Mouse (Mus musculus): ENCODE data around the gene Zc3h14. TPM values are rescaled to one million over a fixed set of nuclear protein-coding genes. Genes with fewer than 3 reads are reported as not detected.

The Zc3h14 gene
- polyA plus RNA-seq, 1 experiment = 161 TPM

DNA sequence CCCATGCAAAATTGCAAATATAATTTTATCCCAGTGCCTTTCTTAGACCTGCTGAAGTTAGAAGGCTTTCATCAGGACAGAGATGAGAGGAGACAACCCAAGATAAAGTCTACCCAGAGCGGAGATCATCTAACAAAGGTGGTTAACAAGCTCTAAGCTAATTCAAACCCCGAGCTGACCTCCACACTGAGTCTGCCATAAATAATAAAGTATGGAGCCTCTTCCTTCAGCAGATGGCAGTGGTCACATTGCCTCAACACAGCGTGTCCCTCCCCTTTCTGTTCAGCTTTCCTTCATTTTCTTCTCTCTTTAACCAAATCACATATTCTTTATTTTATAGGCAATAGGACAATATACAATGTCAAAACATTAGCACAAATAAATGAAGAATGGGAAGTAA, 25.7 kb upstream of the Zc3h14 start:
- Histone ChIP-seq H3K27ac (ENCODE audit: insufficient read depth, low read length) (no peak overlapping the region), H3K4me3 (ENCODE audit: insufficient read depth, low read length) (no peak overlapping the region), H3K4me1 (ENCODE audit: control insufficient read depth, insufficient read depth, low read length) (0 out of 2 replicates have a peak, but pooled peaks cover 2% of the 10 kb centered on the region)
- TF ChIP-seq CTCF (IDR thresholded peaks at IDR 0.05; ENCODE audit: borderline replicate concordance, insufficient read depth, low read length) (no peak), POLR2A (IDR thresholded peaks at IDR 0.05; ENCODE audit: low read depth, low read length) (no peak)

DNA sequence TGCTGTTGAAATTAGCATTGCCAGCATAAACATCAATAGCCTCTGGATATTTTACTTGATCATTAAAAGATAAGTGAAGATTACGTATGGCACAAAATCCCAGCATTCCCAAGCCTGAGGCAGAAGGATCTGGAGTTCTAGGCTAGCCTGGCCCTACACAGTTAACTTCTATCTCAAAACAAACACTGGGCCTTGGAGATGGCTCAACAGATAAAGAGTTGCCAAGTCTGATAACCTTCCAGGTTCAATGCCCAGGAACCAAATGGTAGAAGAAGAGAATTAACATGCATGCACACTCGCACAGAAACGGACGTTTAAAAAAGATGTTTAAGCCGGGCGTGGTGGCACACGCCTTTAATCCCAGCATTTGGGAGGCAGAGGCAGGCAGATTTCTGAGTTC, 22.5 kb upstream of the Zc3h14 start:
- Histone ChIP-seq H3K4me1 (ENCODE audit: control insufficient read depth, insufficient read depth, low read length) (0 out of 2 replicates have a peak, but pooled peaks cover 2% of the 10 kb centered on the region), H3K27ac (ENCODE audit: insufficient read depth, low read length) (no peak overlapping the region), H3K4me3 (ENCODE audit: insufficient read depth, low read length) (no peak overlapping the region)
- TF ChIP-seq POLR2A (IDR thresholded peaks at IDR 0.05; ENCODE audit: low read depth, low read length) (no peak), CTCF (IDR thresholded peaks at IDR 0.05; ENCODE audit: borderline replicate concordance, insufficient read depth, low read length) (no peak)

DNA sequence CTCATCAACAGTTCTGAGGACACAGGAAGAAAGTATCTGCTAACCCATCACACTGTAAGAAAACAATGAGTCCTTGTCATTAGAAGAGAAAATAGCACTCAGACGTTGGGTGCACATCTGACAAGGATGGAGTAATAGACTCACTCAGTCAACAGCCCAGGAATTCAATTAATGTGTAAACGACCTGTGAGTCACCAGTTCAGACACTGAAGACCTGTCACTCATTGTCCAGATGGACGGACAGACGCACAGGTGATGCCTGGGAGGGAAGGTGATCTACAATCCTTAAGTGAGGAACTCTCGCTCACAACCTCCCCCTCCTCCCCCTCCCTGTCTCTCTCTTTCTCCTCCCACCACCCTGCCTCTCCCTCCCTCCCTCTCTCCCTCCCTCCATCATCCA, 21.8 kb upstream of the Zc3h14 start:
- Histone ChIP-seq H3K4me1 (ENCODE audit: control insufficient read depth, insufficient read depth, low read length) (0 out of 2 replicates have a peak, but pooled peaks cover 2% of the 10 kb centered on the region), H3K4me3 (ENCODE audit: insufficient read depth, low read length) (no peak overlapping the region), H3K27ac (ENCODE audit: insufficient read depth, low read length) (no peak overlapping the region)
- no peak for TF ChIP-seq POLR2A (IDR thresholded peaks at IDR 0.05; ENCODE audit: low read depth, low read length)
- no peak for TF ChIP-seq CTCF (IDR thresholded peaks at IDR 0.05; ENCODE audit: borderline replicate concordance, insufficient read depth, low read length)

DNA sequence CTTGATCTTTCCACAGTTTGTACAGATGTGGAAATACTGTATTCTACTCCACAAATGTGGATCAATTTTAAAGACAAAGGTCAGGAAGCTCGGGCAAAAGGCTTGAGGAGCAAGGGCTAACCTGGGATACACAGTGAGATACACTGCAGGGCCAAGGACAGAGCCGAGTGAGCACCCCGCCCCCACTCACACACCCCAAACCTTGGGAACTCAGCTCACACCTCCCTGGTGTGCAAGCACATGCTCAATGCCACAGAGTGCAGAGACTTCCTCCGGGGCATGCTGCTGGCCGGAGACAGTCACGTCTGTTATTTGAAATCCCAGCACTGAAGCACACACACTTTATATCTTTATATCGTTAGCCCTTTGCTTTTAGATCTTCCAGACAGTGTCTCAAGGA, 20.7 kb upstream of the Zc3h14 start:
- 0 out of 2 replicates have a peak, but pooled peaks cover 2% of the 10 kb centered on the region for H3K4me1 ChIP-seq (ENCODE audit: control insufficient read depth, insufficient read depth, low read length)
- TF ChIP-seq POLR2A (IDR thresholded peaks at IDR 0.05; ENCODE audit: low read depth, low read length) (no peak), CTCF (IDR thresholded peaks at IDR 0.05; ENCODE audit: borderline replicate concordance, insufficient read depth, low read length) (no peak)
- H3K27ac ChIP-seq (ENCODE audit: insufficient read depth, low read length) = no peak overlapping the region
- H3K4me3 ChIP-seq (ENCODE audit: insufficient read depth, low read length) = no peak overlapping the region

DNA sequence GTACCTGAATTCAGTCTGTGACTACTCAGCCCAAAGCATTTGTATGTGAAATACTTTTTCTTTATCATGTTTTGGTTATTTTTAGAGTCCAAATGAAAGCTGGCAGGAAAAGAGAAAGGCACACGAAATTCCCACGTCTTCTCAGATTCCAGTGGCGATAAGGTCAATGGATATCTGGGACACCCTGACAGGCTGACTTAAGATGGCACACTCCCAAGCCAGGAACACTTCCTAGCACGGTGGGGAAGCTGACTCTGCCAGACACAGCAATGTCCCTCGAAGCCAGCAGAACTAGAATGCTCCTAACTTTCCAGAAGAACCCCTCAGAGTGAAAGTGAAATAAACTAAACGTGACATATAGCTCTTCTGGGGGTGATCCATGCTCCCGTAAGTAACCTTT, 19.6 kb upstream of the Zc3h14 start:
- TF ChIP-seq POLR2A (IDR thresholded peaks at IDR 0.05; ENCODE audit: low read depth, low read length) (no peak), CTCF (IDR thresholded peaks at IDR 0.05; ENCODE audit: borderline replicate concordance, insufficient read depth, low read length) (no peak)
- H3K4me3 ChIP-seq (ENCODE audit: insufficient read depth, low read length) = no peak overlapping the region
- H3K27ac ChIP-seq (ENCODE audit: insufficient read depth, low read length) = no peak overlapping the region
- 0 out of 2 replicates have a peak, but pooled peaks cover 2% of the 10 kb centered on the region for H3K4me1 ChIP-seq (ENCODE audit: control insufficient read depth, insufficient read depth, low read length)

DNA sequence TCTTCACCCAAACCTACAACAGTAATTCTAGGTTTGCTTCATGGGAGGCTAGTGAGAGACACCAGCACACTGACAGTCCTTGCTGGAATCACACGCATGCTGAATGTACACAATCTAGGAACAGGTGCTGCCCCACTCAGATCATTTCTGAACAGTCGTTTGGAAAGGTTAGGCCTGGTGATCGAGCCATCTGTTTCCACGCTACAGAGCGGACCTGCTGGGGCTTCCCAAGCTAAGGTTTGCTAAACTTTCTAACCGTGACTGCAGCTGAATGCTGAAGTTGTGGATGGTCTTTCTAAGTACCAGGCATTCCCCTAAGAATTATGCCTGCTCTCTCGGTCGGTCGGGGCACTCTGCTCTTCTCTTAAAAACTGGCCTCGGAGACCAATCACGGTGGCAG, 16.1 kb upstream of the Zc3h14 start:
- Histone ChIP-seq H3K27ac (ENCODE audit: insufficient read depth, low read length) (no peak overlapping the region), H3K4me3 (ENCODE audit: insufficient read depth, low read length) (no peak overlapping the region), H3K4me1 (ENCODE audit: control insufficient read depth, insufficient read depth, low read length) (peaks cover 5% of the 10 kb centered on the region; the same call in 1 of the 2 replicates)
- TF ChIP-seq POLR2A (IDR thresholded peaks at IDR 0.05; ENCODE audit: low read depth, low read length) = no peak
- no peak for TF ChIP-seq CTCF (IDR thresholded peaks at IDR 0.05; ENCODE audit: borderline replicate concordance, insufficient read depth, low read length)

DNA sequence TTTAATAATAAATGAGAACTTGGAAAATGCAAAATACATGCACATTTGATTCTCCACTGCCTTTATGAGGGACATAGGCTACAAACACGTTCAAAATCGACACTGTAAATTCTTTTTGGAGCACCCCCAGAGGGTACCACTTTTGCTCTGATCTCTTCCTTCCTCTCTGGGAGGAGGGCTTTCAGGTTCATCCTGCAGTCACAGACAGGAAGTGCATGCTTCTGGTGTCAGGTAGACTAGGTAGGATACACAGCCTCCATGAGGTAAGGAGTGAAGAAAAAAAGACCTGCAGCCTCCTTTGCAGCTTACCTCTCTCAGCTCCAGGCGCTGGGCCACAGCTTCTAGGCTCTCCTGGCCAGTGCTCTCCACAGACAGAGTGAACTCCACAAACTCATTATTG, 13.6 kb upstream of the Zc3h14 start:
- Histone ChIP-seq H3K27ac (ENCODE audit: insufficient read depth, low read length) (no peak overlapping the region), H3K4me3 (ENCODE audit: insufficient read depth, low read length) (peak overlapping the region; percentile 74; the same call in 1 of the 2 replicates), H3K4me1 (ENCODE audit: control insufficient read depth, insufficient read depth, low read length) (peaks cover 5% of the 10 kb centered on the region; the same call in 1 of the 2 replicates)
- TF ChIP-seq POLR2A (IDR thresholded peaks at IDR 0.05; ENCODE audit: low read depth, low read length) (no peak), CTCF (IDR thresholded peaks at IDR 0.05; ENCODE audit: borderline replicate concordance, insufficient read depth, low read length) (no peak)

DNA sequence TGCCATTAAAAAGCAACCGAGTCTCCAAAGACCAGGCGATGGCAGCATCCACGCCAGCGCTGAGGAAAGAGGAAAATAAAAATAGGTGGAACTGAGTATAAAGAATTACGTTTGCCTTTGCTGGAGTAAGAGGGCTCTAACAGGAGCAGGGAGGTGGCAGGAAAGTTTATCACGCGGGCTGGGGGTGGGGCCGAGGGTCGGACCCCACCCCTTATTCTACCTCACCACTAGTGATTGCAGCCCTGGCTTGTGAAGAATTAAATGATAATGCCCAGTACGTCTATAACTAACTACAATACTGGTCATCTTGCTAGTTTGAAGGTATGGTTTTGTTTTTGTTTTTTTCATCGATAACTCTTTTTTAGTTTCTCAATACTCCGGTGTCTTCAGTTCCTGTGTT, 13.0 kb upstream of the Zc3h14 start:
- TF ChIP-seq POLR2A (IDR thresholded peaks at IDR 0.05; ENCODE audit: low read depth, low read length) (no peak), CTCF (IDR thresholded peaks at IDR 0.05; ENCODE audit: borderline replicate concordance, insufficient read depth, low read length) (no peak)
- H3K4me1 ChIP-seq (ENCODE audit: control insufficient read depth, insufficient read depth, low read length) = peaks cover 5% of the 10 kb centered on the region; the same call in 1 of the 2 replicates
- peak overlapping the region; percentile 74 for H3K4me3 ChIP-seq (ENCODE audit: insufficient read depth, low read length)
- H3K27ac ChIP-seq (ENCODE audit: insufficient read depth, low read length) = peak overlapping the region; percentile 5; the same call in 1 of the 2 replicates

DNA sequence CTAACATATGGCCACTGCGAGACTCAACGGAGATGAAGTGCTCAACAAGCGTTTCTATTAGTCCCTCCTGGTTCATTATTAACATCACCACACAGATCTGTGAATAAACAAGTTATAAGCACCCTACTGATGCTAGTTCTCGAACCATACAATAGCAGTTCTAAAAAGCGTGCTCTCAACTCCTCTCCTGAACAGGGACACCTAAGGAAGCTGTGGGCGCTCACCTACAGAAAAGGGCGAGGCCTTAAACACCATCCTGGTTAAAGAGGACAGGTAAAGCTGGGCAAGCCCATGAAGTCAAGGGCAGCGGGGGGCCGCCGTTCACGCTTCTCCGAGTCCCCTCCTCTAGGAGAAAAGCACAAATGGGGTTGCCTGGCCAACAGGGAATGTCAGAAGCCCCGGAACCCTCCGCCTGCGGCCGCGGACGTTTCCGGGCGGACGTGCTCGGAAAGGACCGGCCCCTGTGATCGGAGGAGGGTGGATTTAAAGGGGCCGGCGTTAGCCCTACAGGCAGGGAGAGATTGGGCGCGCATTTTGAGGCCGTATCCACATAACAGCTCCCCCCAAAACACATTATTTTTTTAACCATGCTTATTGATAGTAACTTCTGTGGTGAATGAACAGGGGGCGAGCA, 12.4 kb upstream of the Zc3h14 start:
- peak overlapping the region; percentile 30; the same call in 1 of the 2 replicates for H3K27ac ChIP-seq (ENCODE audit: insufficient read depth, low read length)
- peaks cover 5% of the 10 kb centered on the region; the same call in 1 of the 2 replicates for H3K4me1 ChIP-seq (ENCODE audit: control insufficient read depth, insufficient read depth, low read length)
- peak overlapping the region; percentile 74 for H3K4me3 ChIP-seq (ENCODE audit: insufficient read depth, low read length)
- peak; percentile 10; the same call in 1 of the 2 replicates for TF ChIP-seq POLR2A (IDR thresholded peaks at IDR 0.05; ENCODE audit: low read depth, low read length)
- no peak for TF ChIP-seq CTCF (IDR thresholded peaks at IDR 0.05; ENCODE audit: borderline replicate concordance, insufficient read depth, low read length)
